Mouse (Mus musculus) ES-Bruce4 (cell line): Measurements from ENCODE around the gene Cspg4. TPM values are rescaled to one million over a fixed set of nuclear protein-coding genes. Genes with fewer than 3 reads are reported as not detected.

Source experiments
- H3K27ac ChIP-seq: 2 replicates; pipeline ENCODE4 v1.5.1; 2012; ENCODE audit warnings: low read length, inconsistent platforms; ENCODE audit not compliant: insufficient read depth
- H3K27me3 ChIP-seq: 2 replicates; pipeline ENCODE4 v1.6.1; 2012; ENCODE audit warnings: mild to moderate bottlenecking, low read length, inconsistent platforms; ENCODE audit not compliant: control insufficient read depth, poor library complexity, insufficient read depth, severe bottlenecking
- H3K36me3 ChIP-seq: 2 replicates; pipeline ENCODE4 v1.6.1; 2012; ENCODE audit warnings: inconsistent platforms, mild to moderate bottlenecking, low read length, moderate library complexity; ENCODE audit not compliant: control insufficient read depth, poor library complexity, insufficient read depth, severe bottlenecking
- H3K4me1 ChIP-seq: one replicate; pipeline ENCODE4 v1.8.1; 2011; ENCODE audit warnings: low read length; ENCODE audit not compliant: control insufficient read depth, insufficient read depth
- H3K4me3 ChIP-seq: 2 replicates; pipeline ENCODE4 v1.5.1; 2011; ENCODE audit warnings: low read depth, mild to moderate bottlenecking, low read length
- H3K9ac ChIP-seq: 2 replicates; pipeline ENCODE4 v1.6.1; 2012; ENCODE audit warnings: low read depth, mild to moderate bottlenecking, inconsistent platforms; ENCODE audit not compliant: poor library complexity, severe bottlenecking
- H3K9me3 ChIP-seq: replicated peaks from 2 replicates; pipeline ENCODE4 v1.6.1; 2012; ENCODE audit warnings: mild to moderate bottlenecking, low read length, inconsistent platforms; ENCODE audit not compliant: control insufficient read depth, poor library complexity, insufficient read depth, severe bottlenecking
- CTCF ChIP-seq: IDR thresholded peaks from one replicate; pipeline ENCODE4 v1.8.1; 2011; ENCODE audit warnings: low read depth, low read length
- EP300 ChIP-seq: IDR thresholded peaks from 2 replicates; pipeline ENCODE4 v1.6.1; 2011; ENCODE audit warnings: low read depth, low read length; ENCODE audit not compliant: insufficient read depth
- POLR2A ChIP-seq: IDR thresholded peaks from one replicate; pipeline ENCODE4 v1.8.1; 2011; ENCODE audit warnings: low read length; ENCODE audit not compliant: insufficient read depth
- polyA plus RNA-seq: library from polyadenylated mRNA; stranded (reverse); fragments of >200 nt; gene quantifications from 2 replicates; pipeline ENCODE4 v1.2.4, GENCODE M21; 2011; ENCODE audit warnings: low read depth; ENCODE audit not compliant: missing spikeins, insufficient read depth, insufficient read length

Gene Cspg4
- polyA plus RNA-seq, 1 experiment, result 0.48 TPM

- Histone ChIP-seq H3K27ac (no peak overlapping the region), H3K4me1 (no peaks in the 10 kb centered on the region), H3K9me3 (no peaks in the 10 kb centered on the region), H3K36me3 (no peaks in the 10 kb centered on the region), H3K4me3 (no peak overlapping the region), H3K9ac (no peak overlapping the region), H3K27me3 (no peaks in the 10 kb centered on the region)
- no peak for TF ChIP-seq CTCF
- TF ChIP-seq POLR2A, result no peak
- TF ChIP-seq EP300, result no peak
These were observed 7.4 kb upstream of the Cspg4 start for GRCm38 (mm10) chr9:56857463-56857862.

- no peak overlapping the region for H3K9ac ChIP-seq
- no peaks in the 10 kb centered on the region for H3K27me3 ChIP-seq
- no peaks in the 10 kb centered on the region for H3K36me3 ChIP-seq
- TF ChIP-seq EP300 (no peak), CTCF (no peak), POLR2A (no peak)
- no peaks in the 10 kb centered on the region for H3K9me3 ChIP-seq
- H3K4me1 ChIP-seq, result no peaks in the 10 kb centered on the region
- H3K4me3 ChIP-seq, result no peak overlapping the region
- no peak overlapping the region for H3K27ac ChIP-seq
These were observed 4.8 kb upstream of the Cspg4 start for GRCm38 (mm10) chr9:56860035-56860434.

- no peak overlapping the region for H3K27ac ChIP-seq
These were observed 4.2 kb upstream of the Cspg4 start for GRCm38 (mm10) chr9:56860486-56861269.

GRCm38 (mm10) chr9:56862863-56863262 lies 2.0 kb upstream of the Cspg4 start:
- no peak overlapping the region for H3K27ac ChIP-seq
- no peaks in the 10 kb centered on the region for H3K9me3 ChIP-seq
- no peak overlapping the region for H3K4me3 ChIP-seq
- H3K36me3 ChIP-seq, result no peaks in the 10 kb centered on the region
- no peak overlapping the region for H3K9ac ChIP-seq
- no peaks in the 10 kb centered on the region for H3K27me3 ChIP-seq
- TF ChIP-seq POLR2A (no peak), CTCF (no peak), EP300 (no peak)
- no peaks in the 10 kb centered on the region for H3K4me1 ChIP-seq

More at GRCm38 (mm10) chr9:56860486-56861269, 4.2 kb upstream of the Cspg4 start:
- Histone ChIP-seq H3K4me3 (no peak overlapping the region), H3K36me3 (no peaks in the 10 kb centered on the region), H3K9me3 (no peaks in the 10 kb centered on the region), H3K9ac (no peak overlapping the region), H3K4me1 (no peaks in the 10 kb centered on the region), H3K27me3 (no peaks in the 10 kb centered on the region)
- TF ChIP-seq POLR2A (no peak), CTCF (no peak), EP300 (no peak)

GRCm38 (mm10) chr9:56864216-56864729 lies 560 bp upstream of the Cspg4 start, which contains the start of gene Odf3l1:
TSS of gene Odf3l1 (minus strand) at chr9:56864679.
- H3K9me3 ChIP-seq, result no peaks in the 10 kb centered on the region
- H3K9ac ChIP-seq, result no peak within 1 kb of the TSS
- no peak within 1 kb of the TSS for H3K4me3 ChIP-seq
- TF ChIP-seq EP300 (no peak), POLR2A (no peak), CTCF (no peak)
- no peaks in the 10 kb centered on the region for H3K4me1 ChIP-seq
- no peaks in the 10 kb centered on the region for H3K27me3 ChIP-seq
- H3K36me3 ChIP-seq, result no peaks in the 10 kb centered on the region
- no peak within 1 kb of the TSS for H3K27ac ChIP-seq

- Histone ChIP-seq H3K27ac (no peak overlapping the region), H3K4me1 (no peaks in the 10 kb centered on the region), H3K36me3 (no peaks in the 10 kb centered on the region), H3K9ac (no peak overlapping the region), H3K9me3 (no peaks in the 10 kb centered on the region), H3K4me3 (no peak overlapping the region), H3K27me3 (no peaks in the 10 kb centered on the region)
- TF ChIP-seq EP300 (no peak), POLR2A (no peak), CTCF (no peak)
These were observed 1.0 kb downstream of the Cspg4 start for GRCm38 (mm10) chr9:56865673-56866400.
